10 mouse cellular contexts compared by ENCODE assay signal in genomic region chr8:125461504-125461903, GRCm38 (mm10).
DNase-seq lines count a peak whose midpoint lies in the region; ATAC-seq and TF ChIP-seq lines count a peak whose summit lies in the region.
"Had no signal": no experiment of that assay in that cellular context is flagged by ENCODE, and none has a peak within 500 bp of the region (broad histone marks: within the 10 kb centered on the region; RNA-seq: fewer than 3 reads in every experiment).

No protein-coding gene starts in this region.

- no peak overlapping the region for H3K4me3 ChIP-seq in liver, adult 2 months (ENCODE audit: insufficient read depth, low read depth, low read length)
- H3K4me3 ChIP-seq in liver, embryonic 11.5 days (ENCODE audit: low read depth, low read length), result no peak overlapping the region
- no peak overlapping the region for H3K4me3 ChIP-seq in bone marrow macrophage, adult 2 months (ENCODE audit: insufficient read depth, low read length)
- H3K4me3 ChIP-seq in small intestine, adult 2 months (ENCODE audit: low read depth, low read length), result no peak overlapping the region
- no peak overlapping the region for H3K4me3 ChIP-seq in forebrain, embryonic 16.5 days (replicated peaks; ENCODE audit: low read length)

- H3K4me1 ChIP-seq in liver, adult 2 months (ENCODE audit: control insufficient read depth, insufficient read depth, low read length), result no peaks in the 10 kb centered on the region
- no peaks in the 10 kb centered on the region; the same call in 1 of the 2 replicates for H3K4me1 ChIP-seq in liver, embryonic 11.5 days (replicated peaks; ENCODE audit: control insufficient read depth, insufficient read depth, low read length)
- peaks cover 46% of the 10 kb centered on the region for H3K4me1 ChIP-seq in bone marrow macrophage, adult 2 months (ENCODE audit: control insufficient read depth, insufficient read depth, low read length)
- H3K4me1 ChIP-seq in small intestine, adult 2 months (ENCODE audit: control insufficient read depth, insufficient read depth, insufficient read length, low read length), result peaks cover 6% of the 10 kb centered on the region; the same call in 1 of the 2 replicates
- H3K4me1 ChIP-seq in forebrain, embryonic 16.5 days (replicated peaks; ENCODE audit: control insufficient read depth, insufficient read depth, low read length), result peaks cover 19% of the 10 kb centered on the region; the same call in 1 of the 2 replicates

- no peak for TF ChIP-seq CTCF in liver, adult 2 months (IDR thresholded peaks at IDR 0.05; ENCODE audit: low read depth, low read length)
- TF ChIP-seq CTCF in bone marrow macrophage, adult 2 months (IDR thresholded peaks at IDR 0.05; ENCODE audit: low read depth, low read length), result no peak
- TF ChIP-seq CTCF in small intestine, adult 2 months (IDR thresholded peaks at IDR 0.05; ENCODE audit: extremely low read depth, insufficient read length, insufficient replicate concordance, low read depth, low read length), result no peak

- no peaks in the 10 kb centered on the region for H3K79me2 ChIP-seq in liver, adult 2 months (ENCODE audit: control insufficient read depth, insufficient read depth, low read length)

- no peak overlapping the region for H3K9ac ChIP-seq in liver, adult 2 months (ENCODE audit: low read depth, low read length)
- H3K9ac ChIP-seq in liver, embryonic 11.5 days (ENCODE audit: low read depth, low read length), result no peak overlapping the region
- H3K9ac ChIP-seq in forebrain, embryonic 16.5 days (replicated peaks; ENCODE audit: low read depth, low read length), result no peak overlapping the region
- H3K9ac ChIP-seq: lung, embryonic 14.5 days had no signal

- peak; percentile 14 for DNase-seq in liver, adult 2 months (ENCODE audit: extremely low read depth, low read depth, low spot score)
- no peak for DNase-seq in liver, embryonic 11.5 days (ENCODE audit: low spot score)
- DNase-seq in kidney, postnatal 14 days, result peak; percentile 34
- DNase-seq in cerebellum, postnatal 10 days, result no peak
- DNase-seq in frontal cortex, adult 2 months (ENCODE audit: extremely low spot score in 1 of 2, low spot score in 1 of 2), result no peak
- DNase-seq: lung, embryonic 14.5 days had no signal

- no peak overlapping the region for H3K27ac ChIP-seq in liver, adult 2 months (replicated peaks; ENCODE audit: insufficient read depth, low read depth, low read length)
- no peak overlapping the region for H3K27ac ChIP-seq in liver, embryonic 11.5 days (ENCODE audit: low read depth, low read length)
- peak overlapping the region; percentile 68 for H3K27ac ChIP-seq in bone marrow macrophage, adult 2 months (ENCODE audit: insufficient read depth, low read depth, low read length)
- H3K27ac ChIP-seq in small intestine, adult 2 months (ENCODE audit: insufficient read depth, low read depth, low read length), result 0 out of 2 replicates have a peak overlapping the region, but pooled peaks have one; percentile 23
- no peak overlapping the region for H3K27ac ChIP-seq in forebrain, embryonic 16.5 days (ENCODE audit: low read length)

- 95% methylated on average over 1 of the region's 1 CpGs for WGBS in liver, adult 2 months
- 79% methylated on average over 1 of the region's 1 CpGs for WGBS in liver, embryonic 11.5 days
- 97% methylated on average over 1 of the region's 1 CpGs for WGBS in small intestine, adult 2 months
- WGBS in forebrain, embryonic 16.5 days, result 95% methylated on average over 1 of the region's 1 CpGs

- no peak for ATAC-seq in liver, embryonic 11.5 days (replicated peaks; ENCODE audit: low FRiP score)
- ATAC-seq in forebrain, embryonic 16.5 days, result no peak
- ATAC-seq: forebrain, embryonic 14.5 days had no signal

- H3K9me3 ChIP-seq in liver, embryonic 11.5 days (ENCODE audit: control insufficient read depth, low read length), result no peaks in the 10 kb centered on the region
- H3K9me3 ChIP-seq in forebrain, embryonic 16.5 days (ENCODE audit: control insufficient read depth, low read length), result no peaks in the 10 kb centered on the region

- no peaks in the 10 kb centered on the region for H3K27me3 ChIP-seq in liver, adult 2 months (ENCODE audit: control insufficient read depth, insufficient read depth, low read length)
- no peaks in the 10 kb centered on the region for H3K27me3 ChIP-seq in liver, embryonic 11.5 days (replicated peaks; ENCODE audit: control insufficient read depth, insufficient read depth, low read length)
- no peaks in the 10 kb centered on the region for H3K27me3 ChIP-seq in small intestine, adult 2 months (ENCODE audit: control insufficient read depth, insufficient read depth, low read length)
- no peaks in the 10 kb centered on the region for H3K27me3 ChIP-seq in forebrain, embryonic 16.5 days (replicated peaks; ENCODE audit: control insufficient read depth, insufficient read depth, low read length)

- H3K36me3 ChIP-seq in liver, adult 2 months (ENCODE audit: control insufficient read depth, insufficient read depth, low read length), result no peaks in the 10 kb centered on the region
- H3K36me3 ChIP-seq in liver, embryonic 11.5 days (ENCODE audit: control insufficient read depth, insufficient read depth, low read length), result no peaks in the 10 kb centered on the region; the same call in 1 of the 2 replicates
- H3K36me3 ChIP-seq in small intestine, adult 2 months (ENCODE audit: control insufficient read depth, insufficient read depth, low read length), result peaks cover 10% of the 10 kb centered on the region
- no peaks in the 10 kb centered on the region for H3K36me3 ChIP-seq in forebrain, embryonic 16.5 days (ENCODE audit: control insufficient read depth, insufficient read depth)

- H3K4me2 ChIP-seq in liver, embryonic 11.5 days, result no peak overlapping the region
- H3K4me2 ChIP-seq in forebrain, embryonic 16.5 days (ENCODE audit: low read length), result no peak overlapping the region
- H3K4me2 ChIP-seq: lung, embryonic 14.5 days had no signal

- TF ChIP-seq POLR2A in liver, adult 2 months (IDR thresholded peaks at IDR 0.05; ENCODE audit: extremely low read depth, insufficient read depth, low read length), result no peak
- TF ChIP-seq POLR2A in bone marrow macrophage, adult 2 months (IDR thresholded peaks at IDR 0.05; ENCODE audit: borderline replicate concordance, low read depth, low read length), result no peak
- no peak for TF ChIP-seq POLR2A in small intestine, adult 2 months (IDR thresholded peaks at IDR 0.05; ENCODE audit: low read depth, low read length)

Comparison
In these comparisons a context has a peak if more than half of its experiments do, and no peak if none do; other contexts are left out.
1. DNase-seq: peak in liver, adult 2 months (single experiment) and kidney, postnatal 14 days (single experiment); none in liver, embryonic 11.5 days (single experiment), cerebellum, postnatal 10 days (0 of 2) and frontal cortex, adult 2 months (0 of 2).
2. H3K27ac ChIP-seq: peak in bone marrow macrophage, adult 2 months (single experiment) and small intestine, adult 2 months (single experiment); none in liver, adult 2 months (single experiment), liver, embryonic 11.5 days (single experiment) and forebrain, embryonic 16.5 days (single experiment).